Mouse (Mus musculus): ENCODE measurements at regions not wholly inside any gene's neighbourhood (a gene's known extent, or its start where the extent isn't known, plus 50 kb on each side); places are given as distances from the start of the nearest gene placed in this dataset.

DNA sequence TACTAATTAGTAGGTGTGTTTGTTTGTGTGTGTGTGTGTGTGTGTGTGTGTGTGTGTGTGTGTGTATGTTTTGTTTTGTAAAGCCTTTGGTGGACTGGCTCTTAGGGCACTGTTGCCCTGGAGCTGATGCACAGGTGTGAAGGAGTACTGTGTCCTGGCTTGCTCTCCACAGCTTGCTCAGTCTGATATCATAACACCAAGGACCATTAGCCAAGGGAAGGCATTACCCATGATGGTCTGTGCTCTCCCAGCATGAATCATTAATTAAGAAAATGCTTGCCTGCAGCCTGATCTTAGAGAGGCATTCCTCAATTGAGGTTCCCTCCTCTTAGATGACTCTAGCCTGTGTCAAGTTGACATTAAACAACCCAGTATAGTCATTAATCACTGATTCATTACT is 54.7 kb downstream of the Spry2 start:
- DNase-seq (ENCODE audit: low spot score), result no peak

DNA sequence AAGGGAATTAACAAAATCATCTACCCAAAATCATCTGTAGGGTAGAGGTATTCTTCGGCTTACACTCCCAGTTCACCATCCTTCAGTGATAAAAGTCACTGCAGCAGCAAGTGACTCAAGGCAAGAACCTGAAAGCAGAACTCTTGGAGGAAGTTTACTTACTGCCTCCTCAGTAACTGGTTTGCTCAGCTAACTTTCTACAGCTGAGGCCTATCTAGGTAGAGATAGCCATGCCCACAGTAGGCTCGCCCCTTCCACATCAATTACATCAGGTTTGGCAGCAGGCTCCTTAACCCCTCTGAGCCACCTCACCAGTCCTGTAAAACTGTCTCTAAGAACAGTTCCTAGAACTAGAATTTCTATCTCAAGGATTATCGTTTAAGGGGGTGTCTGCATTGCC is 59.1 kb downstream of the Spry2 start:
- DNase-seq (ENCODE audit: low spot score), result no peak

DNA sequence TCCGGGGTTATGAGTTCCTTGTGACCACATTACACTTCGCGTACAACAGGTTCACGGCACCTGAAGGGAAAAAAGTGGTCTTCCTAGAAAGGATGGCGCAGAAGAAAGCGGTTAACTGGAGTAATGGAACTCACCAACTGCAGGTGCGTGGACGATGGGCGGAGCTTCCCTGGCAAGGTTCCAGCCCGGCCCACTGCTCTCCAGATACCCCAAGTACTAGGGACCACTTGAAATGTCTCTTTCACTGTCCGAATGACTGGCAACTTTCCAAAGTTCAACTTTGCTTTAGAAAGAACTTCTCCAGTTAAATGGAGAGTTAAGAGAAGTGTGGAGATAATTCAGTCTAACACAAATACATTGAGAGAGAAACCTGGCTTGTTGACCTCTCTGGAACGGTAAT is 65.9 kb downstream of the Spry2 start:
- DNase-seq (ENCODE audit: low spot score), result peak; percentile 54

DNA sequence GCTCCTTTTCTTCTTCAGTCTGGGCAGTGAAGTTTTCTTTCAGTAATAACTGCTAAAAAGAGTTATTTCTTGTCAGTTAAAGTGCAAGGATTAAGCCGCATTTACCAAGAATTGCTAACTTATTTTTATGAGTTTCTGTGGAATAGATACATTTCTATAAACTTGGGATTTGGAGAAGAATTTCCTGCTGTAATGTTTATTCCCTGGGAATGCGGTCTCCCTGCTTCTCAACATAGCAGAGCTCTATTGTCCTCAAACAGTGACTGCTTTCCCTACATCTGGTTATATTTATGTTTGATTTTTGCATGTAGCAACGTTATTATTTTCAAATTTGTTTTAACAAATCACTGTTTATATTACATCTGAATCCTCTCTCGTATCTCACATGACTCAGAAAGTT is 66.3 kb downstream of the Spry2 start:
- DNase-seq (ENCODE audit: low spot score), result no peak

DNA sequence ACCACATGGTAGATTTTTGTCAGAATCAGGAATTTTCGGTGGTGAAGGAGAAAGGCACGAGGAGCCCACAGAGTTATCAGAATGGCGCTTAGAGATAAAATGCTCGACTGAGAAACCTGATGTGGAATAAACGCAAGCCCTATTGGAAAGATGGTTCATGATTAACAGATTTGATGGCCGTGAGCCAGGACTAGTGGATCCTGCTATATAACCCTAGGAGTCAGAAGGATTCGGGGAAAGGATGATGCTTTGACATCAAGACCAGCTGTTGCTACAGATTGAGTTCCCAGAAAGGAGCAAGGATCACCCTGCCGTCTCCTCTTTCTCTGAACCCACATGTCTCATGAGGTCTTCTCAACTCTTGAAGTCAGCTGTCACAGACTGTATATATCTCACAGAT is 73.5 kb downstream of the Spry2 start:
- no peak for DNase-seq (ENCODE audit: low spot score)

DNA sequence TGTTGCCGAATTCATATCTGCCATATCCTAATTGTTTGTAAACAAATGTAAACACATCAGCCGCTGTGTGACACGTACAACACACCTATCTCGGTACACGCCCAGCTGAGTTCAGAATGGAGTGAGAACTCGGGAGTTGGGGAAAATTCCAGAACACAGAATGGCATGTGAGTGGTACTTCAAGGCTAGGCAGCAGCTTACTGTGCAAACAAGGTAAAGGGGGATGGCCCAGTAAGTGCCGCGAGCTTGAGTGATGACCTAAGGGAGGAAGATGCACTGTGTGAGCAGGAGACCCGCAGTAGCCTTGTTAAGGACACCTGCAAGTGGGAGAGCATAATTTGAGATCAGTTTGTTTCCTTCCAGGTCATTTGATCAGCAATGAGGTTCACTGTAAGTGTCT is 74.0 kb downstream of the Spry2 start:
- no peak for DNase-seq (ENCODE audit: low spot score)

DNA sequence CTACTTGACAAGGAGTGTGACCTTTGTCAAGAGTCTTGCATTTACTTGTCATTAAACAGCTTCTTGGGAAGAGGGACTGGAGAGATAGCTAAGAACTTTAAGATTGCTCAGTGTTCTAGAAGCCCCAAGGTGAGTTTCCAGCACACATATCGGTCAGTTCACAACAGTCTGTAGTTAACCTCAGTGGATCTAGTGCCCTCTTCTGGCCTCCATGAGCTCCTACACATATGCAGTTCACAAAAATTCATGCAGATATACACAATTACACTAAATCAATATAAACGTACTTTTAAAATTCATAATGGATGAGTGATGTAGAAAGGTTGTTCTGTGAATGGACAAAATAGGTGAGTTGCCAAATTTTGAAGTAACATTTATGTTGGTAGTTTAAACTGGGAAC is 77.1 kb downstream of the Spry2 start:
- DNase-seq (ENCODE audit: low spot score), result no peak

DNA sequence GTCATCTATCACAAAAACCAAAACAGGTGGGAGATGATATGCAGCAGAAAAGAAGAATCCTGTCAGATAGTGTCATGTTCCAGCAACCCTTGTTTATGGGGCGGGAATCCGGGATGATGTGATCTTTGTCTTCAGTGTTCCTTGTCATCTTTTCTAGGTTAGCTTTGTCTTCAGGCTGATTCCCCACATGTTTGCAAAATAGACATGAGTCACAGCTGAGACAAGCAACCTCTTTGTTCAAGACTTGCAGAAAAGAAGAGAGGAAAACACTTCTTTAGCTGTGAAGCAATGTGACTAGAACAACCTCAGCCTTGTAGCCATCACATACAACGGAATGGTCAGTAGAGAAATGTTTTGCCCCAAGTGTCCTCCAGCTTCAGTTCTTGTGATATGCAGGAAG is 77.8 kb downstream of the Spry2 start:
- DNase-seq (ENCODE audit: low spot score), result no peak

DNA sequence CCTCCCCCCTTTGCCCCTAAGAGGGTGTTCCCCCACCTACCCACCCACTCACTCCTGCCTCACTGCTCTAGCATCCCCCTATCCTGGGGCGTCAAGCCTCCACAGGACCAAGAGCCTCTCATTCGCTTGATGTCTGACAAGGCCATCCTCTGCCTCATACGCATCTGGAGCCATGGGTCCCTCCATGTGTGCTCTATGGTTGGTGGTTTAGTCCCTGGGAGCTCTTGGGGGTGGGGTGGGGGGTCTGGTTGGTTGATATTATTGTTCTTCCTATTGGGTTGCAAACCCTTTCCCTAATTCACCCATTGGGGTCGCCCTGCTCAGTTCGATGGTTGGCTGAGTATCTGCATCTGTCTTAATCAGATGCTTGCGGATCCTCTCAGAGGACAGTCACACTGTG is 79.1 kb downstream of the Spry2 start:
- DNase-seq (ENCODE audit: low spot score), result no peak

DNA sequence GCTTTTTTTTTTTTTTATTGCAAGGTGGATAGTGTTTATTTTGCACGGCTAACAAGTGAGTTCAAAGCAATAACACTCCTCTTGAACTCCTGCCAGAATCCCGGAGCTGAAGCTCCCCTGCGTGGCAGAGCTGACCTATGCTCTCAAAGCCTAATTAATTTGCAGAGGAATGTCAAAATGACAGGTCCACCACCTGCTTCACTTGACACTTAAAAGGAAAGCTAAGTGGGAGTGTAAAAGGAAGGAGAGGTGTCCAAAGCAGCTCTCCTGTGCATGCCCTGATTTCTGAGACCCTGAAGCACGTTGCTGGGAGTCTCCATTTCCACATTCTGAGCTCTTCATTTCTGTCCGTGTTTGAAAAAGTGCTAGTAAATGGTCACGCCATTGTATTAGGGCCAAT is 80.8 kb downstream of the Spry2 start:
- no peak for DNase-seq (ENCODE audit: low spot score)

DNA sequence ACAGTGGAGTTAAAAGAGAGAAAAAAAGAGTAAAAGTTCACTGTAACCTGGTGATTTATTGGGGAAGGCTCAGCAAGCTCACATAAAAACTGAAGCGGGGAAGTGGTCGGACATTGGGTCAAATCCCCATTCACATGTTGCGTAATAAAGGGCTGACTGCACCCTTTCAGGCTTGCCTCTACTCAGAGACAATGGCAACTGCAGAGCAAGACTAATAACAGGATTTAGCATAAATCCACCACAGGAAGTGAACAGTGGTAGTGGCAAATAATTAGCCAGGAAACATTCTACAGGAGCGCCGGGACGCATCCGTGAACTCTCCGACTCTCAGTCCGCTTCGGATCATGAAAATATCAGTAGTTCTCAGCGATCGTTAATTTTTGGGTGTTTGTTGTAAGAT is 81.3 kb downstream of the Spry2 start:
- no peak for DNase-seq (ENCODE audit: low spot score)

DNA sequence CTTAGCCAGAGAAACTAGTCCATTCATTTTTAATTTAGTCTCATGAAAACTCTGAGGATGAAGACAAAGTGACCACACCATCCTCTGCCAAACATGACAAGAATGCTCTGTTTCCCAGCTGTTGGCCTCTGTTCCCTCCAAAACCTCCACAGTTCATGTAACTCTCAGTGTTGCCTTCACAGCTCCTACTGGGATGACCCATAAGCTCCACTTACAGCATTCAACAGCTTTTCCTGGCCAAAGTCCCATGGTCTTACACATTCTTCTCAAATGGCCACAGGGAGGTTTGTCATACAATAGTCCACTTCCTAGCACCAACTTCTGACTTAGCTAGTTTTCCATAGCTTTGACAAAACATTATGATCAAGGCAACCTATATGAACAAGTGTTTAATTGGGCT is 83.0 kb downstream of the Spry2 start:
- no peak for DNase-seq (ENCODE audit: low spot score)

DNA sequence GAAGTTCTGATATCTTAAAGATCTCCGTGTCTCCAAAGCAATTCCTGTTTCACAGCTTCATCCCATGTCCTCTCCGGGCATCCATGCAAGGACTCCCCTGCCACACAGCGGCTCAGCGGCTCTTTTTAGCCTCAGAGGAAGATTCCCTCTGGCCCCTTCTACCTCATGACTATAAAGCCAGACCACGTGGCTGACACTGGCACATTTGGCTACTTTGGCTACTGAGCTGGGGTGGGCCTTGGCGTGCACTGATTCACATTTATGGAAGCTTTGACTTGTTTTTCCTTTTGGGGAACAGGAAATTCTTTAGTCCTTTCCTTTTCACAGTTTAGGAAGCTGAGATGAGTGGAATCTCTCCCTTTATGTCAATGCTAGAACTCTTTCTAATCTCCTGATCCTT is 83.5 kb downstream of the Spry2 start:
- DNase-seq (ENCODE audit: low spot score), result no peak

DNA sequence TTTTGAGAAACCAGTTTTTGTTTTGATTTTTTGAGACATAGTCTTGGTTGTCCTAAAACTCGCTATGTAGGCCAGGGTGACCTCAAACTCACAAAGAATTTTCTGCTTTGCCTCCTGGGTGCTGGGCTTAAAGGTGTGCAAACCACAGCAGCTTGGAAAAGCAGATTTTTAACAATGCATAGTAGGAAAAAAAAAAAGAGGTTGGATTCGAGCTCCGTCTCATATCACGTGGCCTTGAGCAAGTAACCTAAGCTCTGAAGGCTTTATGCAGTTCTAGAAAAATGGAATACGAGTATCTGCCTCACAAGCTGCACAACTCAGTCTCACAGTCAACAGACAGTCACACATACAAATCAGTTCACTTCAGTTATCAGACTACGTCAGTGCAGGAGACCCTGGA is 90.9 kb downstream of the Spry2 start:
- DNase-seq (ENCODE audit: low spot score), result no peak

DNA sequence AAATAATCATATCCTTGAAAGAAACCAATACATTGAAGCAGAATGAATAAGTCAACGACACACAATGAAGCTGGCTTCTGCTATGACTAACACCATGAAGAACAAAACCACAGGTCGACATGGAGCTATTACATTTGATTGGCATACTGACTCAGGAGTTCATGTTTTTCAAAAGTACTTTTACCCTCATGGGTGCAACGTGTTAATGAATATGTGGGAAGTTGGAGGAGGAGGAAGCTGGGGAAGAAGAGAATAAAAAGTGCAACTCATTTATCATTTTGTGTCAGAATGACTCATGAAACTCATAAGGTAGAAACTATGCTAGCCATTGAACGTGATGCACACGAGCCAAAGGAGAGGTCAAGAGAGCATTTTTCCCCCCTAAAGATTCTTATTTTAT is 91.3 kb downstream of the Spry2 start:
- DNase-seq (ENCODE audit: low spot score), result no peak

DNA sequence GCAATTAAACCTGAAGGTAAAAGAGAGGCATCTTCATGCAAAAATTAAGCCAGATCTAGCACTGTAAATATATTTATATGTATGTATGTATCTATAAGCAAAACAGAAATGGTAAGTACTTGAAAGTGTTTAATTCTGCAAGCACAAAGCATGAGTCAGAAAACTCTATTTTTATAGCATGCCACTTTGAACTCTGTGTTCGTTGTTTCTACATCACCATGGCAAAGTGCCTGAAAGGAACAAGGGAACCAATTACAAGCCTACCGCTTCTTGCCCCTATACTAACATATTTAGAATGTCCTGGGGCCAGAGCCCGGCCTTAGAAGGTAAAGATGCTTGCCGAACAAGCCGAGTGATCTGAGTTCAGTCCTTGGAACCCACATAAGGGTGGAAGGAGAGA is 91.9 kb downstream of the Spry2 start:
- DNase-seq (ENCODE audit: low spot score), result no peak

DNA sequence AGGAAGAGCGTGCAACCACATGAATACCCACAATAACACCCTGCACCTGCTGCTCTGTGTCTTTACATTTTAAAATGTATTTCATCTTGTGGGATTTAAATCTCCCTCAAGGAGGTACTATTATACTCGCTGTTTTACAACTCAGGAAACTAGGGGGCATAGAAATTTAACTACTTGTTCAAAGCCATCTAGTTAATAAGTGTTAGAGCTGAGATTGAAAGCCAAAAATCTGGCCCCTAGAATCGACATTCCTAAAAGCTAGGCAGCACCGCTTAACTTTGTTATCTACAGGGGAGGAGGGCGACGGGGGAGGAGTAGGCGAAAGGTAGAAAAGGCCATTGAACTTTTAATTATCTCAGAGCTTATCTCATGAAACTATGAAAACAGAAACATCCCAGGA is 93.3 kb downstream of the Spry2 start:
- DNase-seq (ENCODE audit: low spot score), result no peak

DNA sequence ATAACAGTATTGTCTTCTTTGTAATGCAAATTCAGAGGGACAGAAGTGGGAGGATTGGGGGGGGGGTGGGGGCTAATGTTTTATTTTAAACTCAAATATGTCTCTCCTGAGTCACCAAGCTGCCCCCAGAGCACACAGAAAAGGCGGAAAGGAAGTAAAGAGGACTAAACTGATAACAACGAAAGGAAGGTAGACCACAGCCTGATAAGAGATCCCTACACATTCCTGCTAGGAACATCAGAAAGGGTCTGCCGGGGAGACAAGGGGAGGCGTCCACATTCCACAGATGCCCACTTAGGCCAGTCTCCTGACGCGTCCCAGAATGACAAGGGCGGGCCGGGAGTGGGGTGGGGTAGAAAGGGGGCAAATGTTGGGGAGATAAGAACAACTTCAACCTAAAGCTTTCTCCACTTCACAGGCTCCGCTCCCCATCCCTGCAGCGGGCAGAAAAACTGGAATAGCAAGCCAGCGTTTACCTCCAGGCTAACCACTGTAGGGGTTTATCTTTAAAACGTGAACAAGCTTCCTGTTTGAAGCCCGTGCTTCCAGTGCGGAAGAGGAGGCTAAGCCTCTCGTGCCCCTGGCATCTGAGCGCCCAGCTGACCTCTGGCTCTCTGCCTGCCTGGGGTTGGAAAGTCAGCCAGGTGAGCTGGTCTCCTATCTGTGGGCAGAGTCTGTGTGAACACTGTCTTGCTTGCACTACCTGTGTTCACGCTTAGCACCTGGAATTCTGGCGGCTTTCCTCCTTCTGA is 93.9 kb downstream of the Spry2 start:
- no peak for DNase-seq (ENCODE audit: low spot score)

DNA sequence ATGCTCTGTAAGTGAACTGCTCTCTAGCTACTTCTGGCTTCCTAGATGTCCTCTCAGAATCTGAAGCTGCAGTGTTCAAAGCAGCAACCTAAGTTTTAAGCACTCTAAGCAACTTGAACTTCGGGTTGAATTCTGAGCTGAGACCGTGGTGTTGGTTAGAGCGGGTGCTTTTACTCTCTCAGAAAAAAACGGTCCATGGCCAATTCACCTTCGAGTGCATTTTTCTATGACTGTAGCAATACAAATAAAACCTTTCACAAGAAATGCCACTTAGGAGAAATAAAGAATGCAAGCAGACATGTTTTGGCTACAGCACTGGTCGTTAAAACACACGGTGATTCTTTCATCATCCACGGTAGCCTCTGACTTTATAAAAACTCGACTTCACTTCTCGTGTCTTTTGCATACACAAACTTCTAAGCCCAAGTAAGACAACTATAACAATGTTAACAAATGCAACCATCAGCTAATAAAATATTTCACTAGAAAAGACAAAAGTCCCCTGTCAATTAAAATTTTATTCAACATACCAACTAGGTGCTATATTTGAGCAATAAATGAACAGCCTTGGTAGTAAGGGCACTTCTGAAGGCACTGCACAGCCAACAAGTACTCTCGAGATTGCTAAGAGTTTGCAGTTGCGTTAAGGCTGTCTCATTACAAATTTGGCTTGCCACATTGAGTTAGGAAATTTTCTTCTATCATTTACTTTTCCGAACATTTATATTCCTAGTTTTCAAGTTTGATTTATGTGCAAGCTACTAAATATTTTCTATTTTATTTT is 96.3 kb downstream of the Spry2 start:
- no peak for DNase-seq (ENCODE audit: low spot score)

DNA sequence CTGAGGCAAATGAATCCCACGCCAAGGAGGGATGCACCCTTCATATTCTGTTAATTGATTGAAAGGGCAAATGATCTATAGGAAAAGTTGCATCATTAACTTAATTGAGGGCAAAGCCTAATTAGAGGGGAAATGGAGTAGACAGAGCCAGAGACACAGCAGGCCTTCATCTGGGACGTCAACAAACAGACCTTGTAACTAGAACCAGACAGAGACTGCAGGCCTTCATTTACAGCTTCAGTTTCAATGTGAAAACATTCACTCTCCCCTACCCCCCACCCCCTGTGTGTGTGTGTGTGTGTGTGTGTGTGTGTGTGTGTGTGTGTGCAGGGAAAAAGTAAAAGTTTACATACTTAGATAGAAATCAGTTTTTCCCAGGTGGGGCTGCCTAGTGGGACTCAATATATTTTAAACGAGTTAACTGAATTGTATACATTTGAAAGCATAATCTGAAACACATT is 97.2 kb downstream of the Spry2 start:
- no peak for DNase-seq (ENCODE audit: low spot score)

DNA sequence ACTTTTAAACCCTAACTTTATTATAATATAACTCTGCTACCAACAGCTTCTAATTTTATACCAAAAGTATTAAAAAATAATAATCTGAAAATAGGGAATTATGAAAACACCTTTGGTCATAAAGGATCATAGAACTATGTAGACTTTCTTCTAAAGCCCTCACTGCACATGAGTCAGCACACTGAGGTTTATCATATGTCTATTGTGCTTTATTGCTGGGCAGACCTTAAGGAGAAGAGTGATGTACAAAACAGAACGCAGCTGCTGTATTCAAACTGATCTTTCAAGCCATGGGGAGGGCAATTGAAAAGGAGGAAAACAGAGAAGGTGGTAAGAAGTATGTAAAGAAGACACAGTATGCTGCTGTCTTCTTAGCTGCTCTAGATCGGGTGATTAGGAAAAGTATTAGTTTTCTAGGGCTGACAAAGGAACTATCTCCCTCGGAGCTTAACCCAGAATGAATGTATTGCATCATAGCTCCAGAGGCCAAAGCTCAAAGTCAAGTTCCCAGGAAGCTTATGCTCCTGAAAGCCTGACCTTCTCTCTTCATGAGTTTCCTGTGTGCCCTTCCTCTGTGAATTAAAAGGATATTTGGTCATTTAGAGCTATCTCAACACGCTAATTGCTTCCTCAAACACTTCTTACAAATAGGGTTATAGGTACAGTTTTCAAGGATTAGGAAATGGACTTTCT is 103.5 kb downstream of the Spry2 start:
- DNase-seq (ENCODE audit: low spot score), result no peak

DNA sequence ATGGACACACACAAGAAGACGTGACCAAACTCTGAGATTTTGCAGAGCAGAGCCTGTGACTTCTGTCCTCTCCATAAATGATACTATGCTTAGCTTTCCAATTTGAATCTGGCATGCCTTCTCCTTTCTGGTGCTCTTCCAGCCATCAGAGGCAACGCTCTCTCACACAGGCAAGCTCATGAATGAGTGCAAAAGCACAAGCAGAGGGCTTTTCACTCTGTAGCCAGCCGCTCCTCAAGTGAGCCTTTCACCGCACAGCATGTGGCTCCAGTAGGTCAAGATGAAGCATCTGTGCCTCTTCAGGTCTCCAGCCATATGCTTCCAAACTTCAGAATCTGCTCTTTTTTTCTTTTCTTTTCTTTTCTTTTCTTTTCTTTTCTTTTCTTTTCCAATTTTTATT is 106.2 kb downstream of the Spry2 start:
- DNase-seq (ENCODE audit: low spot score), result no peak

DNA sequence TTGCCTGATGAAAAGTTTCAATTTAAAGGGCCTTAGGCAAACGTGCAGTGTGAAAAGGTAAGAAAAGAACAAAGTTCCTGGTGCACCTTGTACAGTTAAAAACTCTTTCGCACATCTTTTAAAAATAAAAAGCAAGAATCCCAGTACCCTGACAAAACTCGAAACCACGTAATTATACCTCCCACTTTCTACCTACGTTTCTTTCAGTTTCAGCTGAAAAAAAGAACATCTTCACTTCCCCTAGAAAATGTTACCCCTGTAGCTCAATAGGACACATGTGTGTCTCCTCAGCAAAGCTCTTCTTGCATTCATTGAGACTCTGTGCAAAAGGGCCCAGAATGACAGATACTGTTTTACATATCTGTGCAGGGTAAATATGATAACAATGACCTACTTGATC is 113.2 kb downstream of the Spry2 start:
- DNase-seq (ENCODE audit: low spot score), result no peak
